In genomic region chr14:101652571-101652970, GRCm38 (mm10) we compare ENCODE assay signal across 23 mouse cellular contexts. TPM values are rescaled to one million over a fixed set of nuclear protein-coding genes. Genes with fewer than 3 reads are reported as not detected.
DNase-seq lines count a peak whose midpoint lies in the region; ATAC-seq and TF ChIP-seq lines count a peak whose summit lies in the region.
"Had no signal": no experiment of that assay in that cellular context is flagged by ENCODE, and none has a peak within 500 bp of the region (broad histone marks: within the 10 kb centered on the region; RNA-seq: fewer than 3 reads in every experiment).

No protein-coding gene starts in this region.

- peaks cover 3% of the 10 kb centered on the region; the same call in 1 of the 2 replicates for H3K4me1 ChIP-seq in liver, adult 2 months (ENCODE audit: control insufficient read depth, insufficient read depth, low read length)
- H3K4me1 ChIP-seq: intestine, embryonic 15.5 days had no signal

- H3K27ac ChIP-seq in liver, adult 2 months (replicated peaks; ENCODE audit: insufficient read depth, low read depth, low read length), result no peak overlapping the region
- H3K27ac ChIP-seq: heart, embryonic 15.5 days; intestine, embryonic 15.5 days; limb, embryonic 12.5 days; liver, embryonic 13.5 days had no signal

- TF ChIP-seq POLR2A in liver, adult 2 months (IDR thresholded peaks at IDR 0.05; ENCODE audit: extremely low read depth, insufficient read depth, low read length), result no peak

- no peak for TF ChIP-seq CTCF in liver, adult 2 months (IDR thresholded peaks at IDR 0.05; ENCODE audit: low read depth, low read length)

- H3K79me2 ChIP-seq in liver, adult 2 months (ENCODE audit: control insufficient read depth, insufficient read depth, low read length), result peaks cover 6% of the 10 kb centered on the region; the same call in 1 of the 2 replicates

- intact Hi-C loops in heart, postnatal 10 days (cut with DNase I), result loop anchor here (2.0 to 10.0 kb wide), 3 partner anchors 134 to 282 kb away; no protein-coding TSS in a partner anchor

- no peak for ATAC-seq in CD4-positive, CD25-positive, alpha-beta regulatory T cell, adult 4 months

- H3K4me3 ChIP-seq in liver, adult 2 months (ENCODE audit: insufficient read depth, low read depth, low read length), result no peak overlapping the region
- H3K4me3 ChIP-seq: intestine, embryonic 15.5 days; limb, embryonic 12.5 days; myocyte had no signal

- no peaks in the 10 kb centered on the region for H3K36me3 ChIP-seq in liver, adult 2 months (ENCODE audit: control insufficient read depth, insufficient read depth, low read length)
- H3K36me3 ChIP-seq: forebrain, embryonic 10.5 days; heart, embryonic 15.5 days; hindbrain, embryonic 10.5 days; intestine, embryonic 15.5 days; limb, embryonic 12.5 days; liver, embryonic 13.5 days; midbrain, embryonic 15.5 days; neural tube, embryonic 13.5 days had no signal

- peak; percentile 18 for DNase-seq in adrenal gland, postnatal 14 days
- no peak for DNase-seq in adrenal gland, postnatal 36 days
- DNase-seq in heart, adult 11 months, result peak; percentile 83
- no peak for DNase-seq in heart, postnatal 10 days
- peak; percentile 77 for DNase-seq in liver, adult 2 months (ENCODE audit: extremely low read depth, low read depth, low spot score)
- DNase-seq in liver, result no peak
- DNase-seq: kidney, postnatal 36 days; liver, embryonic 13.5 days; lung, adult 2 months; lung, postnatal 14 days; right cerebral cortex, postnatal 25 days; thymus, postnatal 14 days had no signal

- WGBS in liver, adult 2 months, result 54% methylated on average over 6 of the region's 6 CpGs

- no peak overlapping the region for H3K9ac ChIP-seq in liver, adult 2 months (ENCODE audit: low read depth, low read length)
- H3K9ac ChIP-seq: heart, embryonic 15.5 days; intestine, embryonic 15.5 days; limb, embryonic 12.5 days; liver, embryonic 13.5 days; midbrain, embryonic 15.5 days; neural tube, embryonic 13.5 days had no signal

- H3K27me3 ChIP-seq in liver, adult 2 months (ENCODE audit: control insufficient read depth, insufficient read depth, low read length), result no peaks in the 10 kb centered on the region
- H3K27me3 ChIP-seq: CH12.LX; heart, embryonic 15.5 days; intestine, embryonic 15.5 days; limb, embryonic 12.5 days; liver, embryonic 13.5 days; midbrain, embryonic 15.5 days; neural tube, embryonic 13.5 days had no signal

RNA-seq across cellular contexts. Expression of gene Uchl3, which starts 1.2 kb away (rescaled TPM):
- total RNA-seq in adrenal gland, postnatal 14 days (2021), result 46.6 and 50.2 TPM in 2 replicates
- 10 to 100 TPM; 38.7 to 43.8 TPM for total RNA-seq in adrenal gland, postnatal 36 days (2021)
- 10 to 100 TPM; 29.9 to 32.9 TPM for total RNA-seq in heart, postnatal 10 days (2021)
- 25.4 and 27.7 TPM in 2 replicates for total RNA-seq in liver, adult 2 months (2014; rRNA removed)
- 8.9 and 11.1 TPM in 2 replicates for polyA plus RNA-seq in liver, adult 2 months (2012; rRNA removed)
- polyA plus RNA-seq in CD4-positive, CD25-positive, alpha-beta regulatory T cell, adult 4 months (2017; shearing (Covaris generic)), result 10 to 100 TPM; 69.7 to 70.2 TPM

RNA-seq across cellular contexts. Expression of gene Commd6, which starts 12.1 kb away (rescaled TPM):
- 71.7 and 79.2 TPM in 2 replicates for total RNA-seq in adrenal gland, postnatal 14 days (2021)
- 10 to 100 TPM; 83.8 to 95.3 TPM for total RNA-seq in adrenal gland, postnatal 36 days (2021)
- total RNA-seq in heart, postnatal 10 days (2021), result 10 to 100 TPM; 32.4 to 35.6 TPM
- 43.2 and 43.6 TPM in 2 replicates for total RNA-seq in liver, adult 2 months (2014; rRNA removed)
- polyA plus RNA-seq in liver, adult 2 months (2012; rRNA removed), result 20.7 and 26.7 TPM in 2 replicates
- 100 to 1,000 TPM; 139 to 152 TPM for polyA plus RNA-seq in CD4-positive, CD25-positive, alpha-beta regulatory T cell, adult 4 months (2017; shearing (Covaris generic))

RNA-seq across cellular contexts. Expression of gene Tbc1d4, which starts 43.6 kb away (rescaled TPM):
- 38.4 and 39.3 TPM in 2 replicates for total RNA-seq in adrenal gland, postnatal 14 days (2021)
- 10 to 100 TPM; 43.4 to 84.5 TPM for total RNA-seq in adrenal gland, postnatal 36 days (2021)
- 10 to 100 TPM; 34.7 to 39.6 TPM for total RNA-seq in heart, postnatal 10 days (2021)
- total RNA-seq in liver, adult 2 months (2014; rRNA removed), result 2.6 and 3.2 TPM in 2 replicates
- polyA plus RNA-seq in liver, adult 2 months (2012; rRNA removed), result 0.82 and 1.0 TPM in 2 replicates
- polyA plus RNA-seq in CD4-positive, CD25-positive, alpha-beta regulatory T cell, adult 4 months (2017; shearing (Covaris generic)), result 100 to 1,000 TPM; 145 to 157 TPM
- polyA plus RNA-seq: G1E had no signal

Comparison
In these comparisons a context has a peak if more than half of its experiments do, and no peak if none do; other contexts are left out.
1. DNase-seq: peak in adrenal gland, postnatal 14 days (single experiment), heart, adult 11 months (single experiment) and liver, adult 2 months (single experiment); none in adrenal gland, postnatal 36 days (0 of 2), heart, postnatal 10 days (0 of 2) and liver (single experiment).